ENCODE assay signal across 19 mouse cellular contexts in genomic region chr12:12172087-12172823, GRCm38 (mm10).
A peak's percentile ranks its signal among the peaks of the same experiment; 100 is the strongest.
DNase-seq lines count a peak whose midpoint lies in the region; ATAC-seq lines count a peak whose summit lies in the region.
"Had no signal": no experiment of that assay in that cellular context is flagged by ENCODE, and none has a peak within 500 bp of the region (broad histone marks: within the 10 kb centered on the region; RNA-seq: fewer than 3 reads in every experiment).

No protein-coding gene starts in this region.

- intact Hi-C loops in left cerebral cortex, postnatal 36 days (cut with DNase I), result loop anchor here (10.0 kb wide), 1 partner anchor 53 kb away; no protein-coding TSS in a partner anchor

- no peak for DNase-seq in frontal cortex, postnatal 25 days (ENCODE audit: low spot score in 2 of 2)
- no peak for DNase-seq in gastrocnemius, adult 8-10 months (ENCODE audit: low spot score in 2 of 2)
- no peak for DNase-seq in left cerebral cortex, postnatal 36 days (ENCODE audit: low spot score in 2 of 2)
- DNase-seq: adrenal gland, postnatal 14 days; cerebellum, adult 18-20 months; cerebellum, postnatal 25 days; heart, postnatal 10 days; layer of hippocampus, postnatal 36 days; left cerebral cortex, postnatal 4 days; liver; lung, postnatal 10 days; retina, postnatal 1 day; right cerebral cortex, postnatal 4 days had no signal

- peak; percentile 74 for ATAC-seq in frontal cortex, adult (ENCODE audit: low TSS enrichment)
- ATAC-seq in CD4-positive, CD25-positive, alpha-beta regulatory T cell, adult 4 months, result peak; percentile 59
- peak; percentile 50 for ATAC-seq in granulocyte monocyte progenitor cell, adult 5-6 weeks (replicated peaks; ENCODE audit: poor library complexity, severe bottlenecking)
- ATAC-seq in monocyte, adult 5-6 weeks (replicated peaks; ENCODE audit: insufficient number of reproducible peaks, low FRiP score, low TSS enrichment, poor library complexity, severe bottlenecking), result peak; percentile 51
- ATAC-seq: intestine, embryonic 15.5 days; midbrain, embryonic 16.5 days had no signal
